ENCODE assay signal across 15 mouse cellular contexts in genomic region chr15:86283238-86283637, GRCm38 (mm10).
"Had no signal": no experiment of that assay in that cellular context is flagged by ENCODE, and none has a peak within 500 bp of the region (broad histone marks: within the 10 kb centered on the region; RNA-seq: fewer than 3 reads in every experiment).

No protein-coding gene starts in this region.

- H3K9ac ChIP-seq: kidney, embryonic 15.5 days; limb, embryonic 15.5 days; liver, embryonic 13.5 days; liver, postnatal 0 days; lung, embryonic 15.5 days; stomach, embryonic 15.5 days had no signal

- H3K4me2 ChIP-seq: kidney, embryonic 15.5 days; limb, embryonic 15.5 days; liver, embryonic 13.5 days; lung, embryonic 15.5 days; stomach, embryonic 15.5 days had no signal

- H3K4me3 ChIP-seq: kidney, embryonic 15.5 days; limb, embryonic 15.5 days; liver, embryonic 13.5 days; lung, embryonic 15.5 days; midbrain, embryonic 10.5 days; myocyte; stomach, embryonic 15.5 days had no signal

- DNase-seq: kidney, postnatal 14 days; liver, embryonic 13.5 days; liver, postnatal 0 days; lung, postnatal 14 days; midbrain, embryonic 14.5 days; right cerebral cortex, postnatal 4 days; spleen, adult 18-20 months; thymus, postnatal 4 days had no signal

- H3K36me3 ChIP-seq: kidney, embryonic 15.5 days; limb, embryonic 15.5 days; liver, embryonic 13.5 days; lung, embryonic 15.5 days; midbrain, embryonic 10.5 days; stomach, embryonic 15.5 days had no signal

- ATAC-seq: liver, postnatal 0 days had no signal

- H3K9me3 ChIP-seq: kidney, embryonic 15.5 days; limb, embryonic 15.5 days; liver, embryonic 13.5 days; lung, embryonic 15.5 days; midbrain, embryonic 10.5 days; stomach, embryonic 15.5 days had no signal

- H3K4me1 ChIP-seq: stomach, embryonic 15.5 days had no signal

- H3K27me3 ChIP-seq: kidney, embryonic 15.5 days; limb, embryonic 15.5 days; liver, embryonic 13.5 days; lung, embryonic 15.5 days; stomach, embryonic 15.5 days had no signal

- H3K27ac ChIP-seq: kidney, embryonic 15.5 days; limb, embryonic 15.5 days; liver, embryonic 13.5 days; lung, embryonic 15.5 days; macrophage; midbrain, embryonic 10.5 days; stomach, embryonic 15.5 days had no signal
